Mouse (Mus musculus) kidney, adult 11 months (tissue): ENCODE results near the gene 4930502E18Rik.

Experiments used
- DNase-seq: peaks from one replicate; pipeline ENCODE4 v3.0.0; 2022

The 4930502E18Rik gene

GRCm38 (mm10) chrX:53724596-53724995, at the start of gene 4930502E18Rik:
4930502E18Rik (plus strand) TSS chrX:53724826.
- DNase-seq, result no peak

- DNase-seq, result peak; percentile 21
Measured at GRCm38 (mm10) chrX:53676943-53677342, 47.7 kb upstream of the 4930502E18Rik start.

- peak; percentile 6 for DNase-seq
Measured at GRCm38 (mm10) chrX:53682650-53683049, 42.0 kb upstream of the 4930502E18Rik start.

GRCm38 (mm10) chrX:53684676-53685075, 40.0 kb upstream of the 4930502E18Rik start:
- peak; percentile 22 for DNase-seq

DNA sequence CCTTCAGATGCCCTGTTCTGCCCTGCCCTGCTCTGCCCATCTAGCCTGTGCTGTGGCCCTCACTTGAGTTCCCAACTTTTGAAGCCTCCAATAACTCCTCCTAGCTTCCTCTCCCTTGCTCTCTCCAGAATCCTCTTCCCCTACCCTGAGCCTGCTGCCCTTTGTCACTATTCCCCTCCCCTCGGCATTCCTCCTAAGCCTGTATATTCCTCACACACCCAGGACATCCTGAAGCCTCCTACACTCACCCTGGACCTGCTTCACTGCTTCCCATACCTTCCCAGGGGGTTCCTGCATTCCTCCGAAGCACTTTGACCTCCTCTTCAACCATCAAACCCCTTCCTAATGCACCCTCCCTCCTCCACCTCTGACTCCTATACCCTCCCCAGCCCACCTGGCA, 32.6 kb upstream of the 4930502E18Rik start:
- no peak for DNase-seq

DNA sequence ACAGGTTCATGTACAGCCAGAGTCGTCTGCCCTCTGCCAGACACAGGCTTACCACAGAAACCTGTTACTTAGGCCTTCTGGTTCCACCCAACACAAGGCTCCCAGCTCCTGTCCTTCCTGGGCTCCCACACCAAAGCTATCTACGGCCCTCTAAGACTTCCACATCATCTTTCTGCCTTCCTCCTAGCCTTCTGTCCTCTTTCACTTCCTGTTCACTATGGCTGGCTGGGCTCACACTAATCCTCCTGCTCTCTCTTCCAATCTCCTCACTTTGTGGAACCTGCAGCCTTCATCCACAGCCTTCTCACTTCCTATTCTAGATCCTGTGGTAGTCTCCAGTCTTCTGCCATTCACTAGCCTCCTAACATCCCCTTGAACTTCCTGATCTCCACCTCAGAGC, 31.5 kb upstream of the 4930502E18Rik start:
- DNase-seq, result no peak

DNA sequence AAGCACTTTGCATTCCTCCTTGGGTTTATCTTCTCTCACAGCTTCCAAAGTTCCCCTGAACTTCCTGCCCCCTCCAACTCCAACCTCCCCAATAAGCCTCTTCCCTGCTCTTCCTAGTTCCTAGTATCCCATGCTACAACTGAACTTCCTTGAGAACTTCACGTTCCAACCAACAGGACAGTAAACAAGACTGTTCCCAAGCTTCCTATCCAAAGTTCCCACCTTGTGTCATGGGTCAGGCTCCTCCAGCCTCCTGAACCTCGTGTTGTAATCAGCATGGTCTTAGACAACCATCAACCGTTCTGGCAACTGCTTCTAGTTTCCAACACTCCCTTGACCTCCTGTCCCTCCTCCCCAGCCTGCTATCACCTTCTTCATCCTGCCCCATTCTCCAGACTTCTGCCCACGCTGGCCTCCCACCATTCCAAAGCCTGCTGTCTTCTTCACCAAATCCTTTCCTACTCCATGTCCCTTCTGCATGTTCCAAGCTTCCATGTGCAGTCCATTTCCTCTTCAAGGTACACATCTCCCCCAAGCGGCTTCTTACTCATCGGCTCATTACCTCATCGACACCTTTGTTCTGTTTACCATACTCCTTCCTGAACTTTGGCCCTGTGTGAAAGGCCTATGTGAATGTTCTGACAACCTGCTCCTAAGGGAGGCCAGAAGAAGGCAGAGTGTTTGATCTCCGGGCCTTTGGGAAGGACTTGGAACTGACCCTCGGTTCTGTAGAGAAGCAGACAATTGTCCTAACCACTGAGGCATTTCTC, 30.4 kb upstream of the 4930502E18Rik start:
- DNase-seq, result no peak

- no peak for DNase-seq
Measured at GRCm38 (mm10) chrX:53699225-53699624, 25.4 kb upstream of the 4930502E18Rik start.

DNA sequence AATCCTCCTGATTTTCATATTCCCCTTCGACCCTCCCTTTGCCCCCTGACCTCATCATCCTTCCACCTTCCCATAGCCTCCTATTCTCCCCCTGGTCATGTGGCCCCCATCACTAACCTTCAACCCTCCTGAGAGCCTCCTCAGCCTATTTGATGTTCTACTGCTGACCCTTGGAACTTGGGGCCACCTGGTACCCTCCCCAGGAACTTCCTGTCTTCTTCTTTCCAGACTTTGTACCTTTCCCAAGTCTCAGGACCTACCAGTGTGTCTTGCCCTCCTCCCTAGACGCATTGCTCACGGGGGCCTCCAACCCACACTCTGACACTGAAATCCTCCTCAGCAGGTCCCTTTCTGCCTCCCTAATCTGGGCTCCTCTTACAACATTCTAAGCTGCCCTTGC, 22.0 kb upstream of the 4930502E18Rik start:
- no peak for DNase-seq

- DNase-seq, result no peak
Measured at GRCm38 (mm10) chrX:53715942-53716322, 8.7 kb upstream of the 4930502E18Rik start.

GRCm38 (mm10) chrX:53716323-53717182, 8.1 kb upstream of the 4930502E18Rik start:
- peak; percentile 45 for DNase-seq

DNA sequence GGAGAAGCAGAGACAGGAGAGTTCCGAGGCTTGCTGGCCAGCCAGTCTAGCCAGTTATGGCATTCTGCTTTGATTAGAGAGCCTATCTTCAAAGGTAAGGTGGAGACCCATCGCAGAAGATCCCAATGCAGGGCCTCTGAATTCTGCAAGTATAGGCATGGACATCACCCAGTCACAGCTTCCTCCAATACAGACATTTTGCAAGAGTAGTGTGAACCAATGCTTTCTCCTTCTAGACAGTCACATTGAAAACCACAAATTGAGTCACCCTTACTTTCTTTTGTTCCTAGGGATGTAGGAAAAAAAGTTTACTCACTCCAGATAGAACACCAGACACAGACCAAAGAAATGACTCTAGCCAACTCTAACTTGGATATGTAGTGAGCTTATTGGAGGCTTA, 4.3 kb downstream of the 4930502E18Rik start:
- DNase-seq, result no peak

- no peak for DNase-seq
Measured at GRCm38 (mm10) chrX:53752851-53753250, 28.2 kb downstream of the 4930502E18Rik start.

DNA sequence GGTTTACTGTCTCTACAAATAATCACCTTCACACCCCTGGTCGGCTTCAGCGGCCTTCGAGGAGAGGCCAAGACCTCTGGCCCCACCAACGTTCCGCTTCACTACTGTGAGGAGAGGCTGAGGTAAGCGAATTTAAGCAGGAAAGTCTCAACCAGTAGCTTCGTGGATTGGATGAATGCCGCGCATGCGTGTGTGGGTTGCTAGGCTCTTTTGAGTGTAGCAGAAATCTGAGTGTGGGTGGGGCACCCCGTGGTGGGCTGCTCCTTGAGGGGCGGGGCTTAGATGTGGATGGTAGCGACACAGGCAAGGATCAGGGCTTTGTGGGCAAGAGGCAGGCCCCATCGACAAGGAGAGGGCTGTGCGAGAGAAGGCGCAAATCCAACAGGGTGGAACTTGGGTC, 33.1 kb downstream of the 4930502E18Rik start, which contains the start of gene 1700013H16Rik:
Gene 1700013H16Rik, minus strand, starts transcription at position 96 of the 400 bp plus-strand sequence.
- DNase-seq, result no peak

- DNase-seq, result no peak
Measured at GRCm38 (mm10) chrX:53776276-53776675, 51.6 kb downstream of the 4930502E18Rik start, which contains the start of gene Zfp36l3. Zfp36l3 (minus strand) TSS chrX:53776394.
